Mouse (Mus musculus): ENCODE results near the gene Pecam1. TPM values are rescaled to one million over a fixed set of nuclear protein-coding genes. Genes with fewer than 3 reads are reported as not detected.

The Pecam1 gene
- total RNA-seq, 2 experiments from 2014 or later = 120 to 139 TPM

DNA sequence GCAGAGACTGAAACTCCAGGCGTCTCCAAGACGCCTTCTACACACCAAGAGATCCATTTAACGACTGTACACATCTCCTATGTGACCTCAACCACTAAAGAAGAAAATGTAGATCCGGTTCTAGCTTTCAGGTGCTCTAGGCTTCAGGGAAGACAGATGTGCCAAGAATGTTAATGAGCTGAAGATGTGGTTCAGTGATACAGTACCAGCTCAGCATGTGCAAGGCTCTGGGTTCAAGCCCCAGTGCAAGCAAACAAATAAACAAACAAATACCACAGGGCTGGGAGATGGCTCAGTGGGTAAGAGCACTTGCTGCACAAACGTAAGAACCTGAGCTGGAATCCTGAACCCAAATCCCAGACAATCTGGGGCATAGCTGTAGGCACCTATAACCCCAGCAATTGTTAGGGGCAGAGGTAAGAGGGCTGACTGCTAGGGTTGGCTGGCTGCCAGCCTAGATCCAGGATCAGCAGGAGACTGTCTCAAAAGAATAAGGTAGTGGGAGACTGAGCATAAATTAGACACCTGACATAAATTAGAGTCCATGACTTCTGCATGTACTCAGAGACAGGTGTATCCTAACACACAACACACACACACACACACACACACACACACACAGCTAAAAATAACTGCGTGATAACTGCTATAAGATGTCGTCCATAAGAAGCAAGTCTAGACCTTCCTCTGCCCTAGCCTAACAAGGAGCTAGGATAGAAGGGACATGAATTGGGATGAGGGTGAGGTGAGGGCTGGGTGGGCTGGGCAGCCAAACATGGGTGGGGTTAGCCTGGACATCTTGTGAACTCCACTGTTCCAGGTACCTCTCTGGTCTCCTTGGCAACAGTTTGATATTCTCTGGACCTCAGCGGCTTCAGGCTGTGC lies 76.5 kb downstream of the Pecam1 start:
- no peak for DNase-seq
- intact Hi-C loops (cut with DNase I) = loop anchor here (1.0 kb wide), 2 partner anchors 10 to 13 kb away; no protein-coding TSS in a partner anchor

DNA sequence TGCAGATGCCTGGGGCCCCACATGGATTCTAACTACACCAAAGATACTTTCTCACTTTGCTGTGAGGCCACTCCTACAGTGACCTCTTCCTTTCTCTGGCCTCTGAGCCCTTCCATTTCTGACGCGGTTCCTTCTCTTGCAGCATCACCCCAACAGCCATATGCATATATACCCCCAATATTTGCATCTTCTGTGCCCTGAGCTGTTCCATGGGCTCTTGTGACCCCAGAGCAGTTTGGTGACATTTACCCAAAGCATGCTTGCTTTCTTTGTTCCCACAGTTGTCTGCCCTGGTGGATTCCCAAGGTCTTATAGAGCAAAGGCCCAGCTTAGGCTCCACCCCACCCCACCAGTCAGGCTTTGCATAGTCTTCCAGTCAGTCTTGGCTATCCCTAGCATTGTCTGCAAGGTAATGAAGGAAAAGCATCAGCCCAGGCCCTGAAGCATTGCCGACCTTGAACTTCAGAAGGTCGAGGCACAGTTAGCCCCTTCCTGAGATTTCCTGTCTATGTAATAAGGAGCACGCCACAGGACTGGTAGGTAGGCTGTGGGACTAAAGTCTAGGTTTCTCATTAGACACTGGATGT lies 77.4 kb downstream of the Pecam1 start:
- DNase-seq = no peak
- intact Hi-C loops (cut with DNase I) = loop anchor here (1.0 kb wide), 1 partner anchor 9 kb away; no protein-coding TSS in a partner anchor

DNA sequence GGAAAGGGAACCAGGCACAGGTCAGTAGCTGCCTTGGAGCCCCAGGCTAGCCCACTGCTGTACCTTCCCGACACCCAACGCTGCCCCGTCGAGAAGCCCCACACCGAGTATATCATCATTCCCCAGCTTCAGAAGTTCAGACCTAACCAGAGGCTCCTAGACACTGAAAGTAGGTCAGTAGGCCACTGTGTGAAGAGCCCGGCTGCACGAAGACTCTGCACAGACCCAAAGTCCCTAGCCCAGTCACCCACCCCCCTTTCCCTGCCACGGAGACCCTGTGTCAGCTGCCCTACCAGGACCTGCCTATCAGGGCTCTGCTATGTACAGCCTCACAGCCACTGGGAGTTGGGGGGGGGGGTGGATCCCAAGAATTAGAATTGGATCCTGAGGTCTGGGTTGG lies 78.6 kb downstream of the Pecam1 start:
- intact Hi-C loops (cut with DNase I) = no loop called here
- no peak for DNase-seq

DNA sequence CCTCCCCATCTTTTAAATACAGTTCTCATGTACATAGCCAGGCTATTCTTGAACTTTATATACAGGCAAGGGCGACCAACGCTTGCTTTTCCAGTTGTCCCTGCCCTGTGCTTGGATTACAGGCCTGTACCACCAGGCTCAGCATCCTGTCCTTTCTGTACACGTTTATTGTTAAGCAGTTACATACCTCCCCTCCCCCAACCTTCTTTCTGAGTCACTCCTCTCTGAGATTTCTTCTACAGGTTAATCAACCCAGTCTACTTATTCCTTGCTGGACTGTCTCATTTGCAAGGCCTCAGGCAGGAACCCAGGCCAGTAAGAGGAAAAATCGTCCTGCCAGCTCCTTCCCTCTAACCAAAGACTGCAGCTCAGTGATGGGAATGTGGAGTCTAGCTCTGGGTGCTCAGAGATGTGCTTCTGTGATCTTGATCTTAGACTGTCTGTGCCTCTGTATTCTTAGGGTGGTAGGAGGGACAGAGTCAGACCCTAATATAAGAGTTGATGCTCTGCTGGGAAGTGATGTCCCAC lies 79.4 kb downstream of the Pecam1 start:
- no peak for DNase-seq
- intact Hi-C loops (cut with DNase I) = no loop called here

DNA sequence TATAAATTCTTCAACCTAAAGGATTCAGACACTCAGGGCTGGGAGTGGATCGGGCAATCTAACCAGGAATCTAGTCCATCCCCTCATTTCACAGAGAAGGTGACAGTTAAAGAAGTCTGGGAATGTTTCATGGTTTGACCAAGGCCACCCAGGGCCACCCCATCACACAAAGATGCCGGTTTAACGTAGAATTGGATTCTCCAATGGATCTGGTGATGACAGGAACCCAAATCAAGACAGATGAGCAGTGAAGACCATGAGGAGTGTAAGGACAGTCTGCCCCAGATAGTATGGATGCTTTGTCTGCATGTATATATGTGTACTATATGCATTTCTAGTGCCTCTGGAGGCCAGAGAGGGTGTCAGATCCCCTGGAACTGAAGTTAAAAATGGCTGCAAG lies 80.2 kb downstream of the Pecam1 start:
- intact Hi-C loops (cut with DNase I) = no loop called here
- no peak for DNase-seq

DNA sequence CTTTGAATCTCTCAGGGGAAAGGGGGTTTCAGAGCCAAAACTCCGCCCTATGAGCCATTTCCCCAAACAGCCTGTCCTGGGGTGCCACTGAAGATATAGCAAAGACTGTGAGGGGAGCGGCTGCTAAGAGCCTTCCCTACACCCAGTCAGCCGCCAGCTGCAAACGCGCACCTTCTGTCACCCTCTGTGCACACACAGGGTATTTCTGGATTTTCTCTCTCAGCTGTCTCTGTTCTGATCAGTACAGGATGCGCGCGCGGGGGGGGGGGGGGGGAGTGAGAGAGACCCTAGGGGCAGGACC lies 80.6 kb downstream of the Pecam1 start:
- intact Hi-C loops (cut with DNase I) = no loop called here
- DNase-seq = peak in 1 of 2 experiments; percentile 56

DNA sequence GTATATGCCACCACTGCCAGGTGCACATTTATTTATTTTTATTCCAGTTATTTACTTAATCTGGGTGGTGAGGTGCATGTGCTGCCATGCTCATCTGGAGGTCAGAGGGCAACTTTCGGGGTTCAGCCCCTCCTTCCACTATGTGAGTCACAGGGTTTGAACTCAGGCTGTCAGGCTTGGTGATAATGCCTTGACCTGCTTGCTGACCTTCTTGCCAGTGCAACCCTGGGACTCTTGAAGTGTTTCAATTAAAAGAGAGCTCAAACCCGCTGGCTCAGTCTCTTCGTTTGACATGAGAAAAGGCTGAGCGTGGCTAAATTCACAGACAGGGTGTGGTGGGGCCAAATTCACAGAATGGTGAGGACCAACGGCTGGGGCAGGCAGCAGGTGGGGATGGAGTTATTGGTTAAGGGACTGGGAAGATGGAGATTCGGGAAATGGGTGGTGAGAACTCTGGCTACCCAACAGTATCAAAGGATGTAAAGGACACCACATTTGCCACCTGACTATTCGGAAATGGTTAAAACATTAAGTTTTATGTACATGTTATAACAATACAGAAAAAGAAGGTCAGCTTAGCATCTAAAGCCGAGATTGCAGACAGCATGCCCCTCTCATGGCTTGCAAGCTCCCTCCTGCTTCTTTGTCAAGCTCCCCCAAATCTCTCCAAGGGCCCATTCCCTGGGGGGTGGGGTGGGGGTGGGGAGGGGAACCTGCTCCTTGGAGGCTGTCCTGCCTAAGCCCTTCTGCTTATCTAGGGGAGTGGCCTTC lies 81.1 kb downstream of the Pecam1 start:
- intact Hi-C loops (cut with DNase I) = no loop called here
- DNase-seq = no peak

DNA sequence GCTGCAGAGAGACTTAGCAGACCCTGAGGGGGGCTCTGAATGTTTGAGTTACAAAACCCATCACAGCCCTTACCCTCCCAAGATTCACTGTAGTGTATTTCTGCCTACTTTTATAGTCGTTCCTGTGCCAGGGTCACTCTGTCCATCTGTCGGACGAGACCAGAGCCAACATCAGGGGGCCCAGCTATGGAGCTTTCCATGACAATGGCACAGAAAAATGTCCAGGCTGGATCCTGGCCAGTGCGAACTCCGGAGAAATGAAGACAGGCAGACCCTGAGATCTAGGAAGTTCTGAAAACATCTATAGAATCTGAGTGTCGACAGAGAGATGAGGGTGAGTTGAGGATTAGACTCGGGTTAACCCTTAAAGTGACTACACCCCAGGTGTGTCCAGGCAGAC lies 82.1 kb downstream of the Pecam1 start:
- DNase-seq = no peak
- intact Hi-C loops (cut with DNase I) = no loop called here

DNA sequence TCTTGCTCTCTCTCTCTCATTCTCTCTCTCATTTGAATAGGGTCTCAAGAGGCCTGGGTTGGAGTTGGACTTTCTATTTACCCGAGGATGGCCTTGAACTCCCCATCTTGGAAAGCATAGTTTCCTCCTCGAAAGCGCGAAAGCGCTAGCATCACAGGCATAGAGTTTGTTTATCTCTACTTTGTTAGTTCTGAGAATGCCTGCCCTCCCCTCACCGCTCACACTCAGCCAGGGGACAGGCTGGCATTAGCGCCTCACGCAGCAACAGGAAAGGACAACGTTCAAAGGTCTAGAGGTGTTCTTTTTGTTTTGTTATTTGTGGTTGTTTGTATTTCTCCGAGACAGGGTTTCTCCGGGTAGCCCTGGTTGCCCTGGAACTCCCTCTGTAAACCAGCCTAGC lies 82.6 kb downstream of the Pecam1 start:
- intact Hi-C loops (cut with DNase I) = no loop called here
- DNase-seq = no peak

DNA sequence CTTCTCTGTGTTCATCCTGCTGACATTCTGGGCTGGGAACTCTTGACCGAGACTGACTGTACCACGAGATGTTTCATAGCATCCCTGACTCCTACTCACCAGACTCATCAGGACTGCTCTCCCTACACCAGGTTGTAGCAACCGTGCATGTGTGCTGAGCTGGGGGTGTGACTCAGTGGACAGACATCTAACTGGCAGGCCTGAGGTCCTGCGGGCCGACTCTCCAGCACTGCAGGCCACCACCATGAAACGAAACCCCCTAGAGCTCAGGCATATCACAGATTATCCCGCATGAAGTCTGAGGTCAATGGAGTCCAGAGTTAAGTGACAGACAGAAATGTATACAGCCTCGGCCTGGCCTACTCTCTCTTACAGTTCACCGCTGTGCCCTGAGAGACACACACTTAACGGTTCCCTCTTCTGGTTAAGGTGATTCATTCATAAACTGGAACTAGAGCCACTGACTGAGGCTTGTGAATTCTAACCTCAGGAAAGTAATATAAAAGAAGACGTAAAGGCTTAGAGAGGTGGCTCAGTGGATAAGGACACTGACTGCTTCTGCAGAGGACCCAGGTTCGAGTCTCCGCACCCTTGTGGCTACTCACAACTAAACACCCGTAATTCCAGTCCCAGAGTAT lies 83.8 kb downstream of the Pecam1 start:
- no peak for DNase-seq
- intact Hi-C loops (cut with DNase I) = no loop called here

DNA sequence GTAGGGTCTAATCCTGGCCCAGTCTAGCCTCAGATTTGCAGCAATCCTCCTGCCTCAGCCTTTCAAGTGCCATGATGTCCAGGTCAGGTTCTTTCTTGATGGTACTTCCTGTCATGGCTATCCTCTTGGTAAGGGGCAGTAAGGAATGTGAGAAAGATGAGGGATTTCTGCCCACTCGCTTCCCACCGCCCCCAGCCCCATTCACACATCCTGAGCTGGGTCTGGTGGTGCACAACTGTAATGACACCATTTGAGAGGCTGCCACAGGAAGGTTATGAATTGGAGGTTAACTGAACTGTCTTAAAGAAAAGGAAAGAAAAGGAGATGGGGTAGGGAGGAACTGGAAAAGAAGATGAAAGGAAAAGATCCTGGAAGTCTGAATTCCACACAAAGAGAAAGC lies 84.6 kb downstream of the Pecam1 start:
- intact Hi-C loops (cut with DNase I) = no loop called here
- no peak for DNase-seq

DNA sequence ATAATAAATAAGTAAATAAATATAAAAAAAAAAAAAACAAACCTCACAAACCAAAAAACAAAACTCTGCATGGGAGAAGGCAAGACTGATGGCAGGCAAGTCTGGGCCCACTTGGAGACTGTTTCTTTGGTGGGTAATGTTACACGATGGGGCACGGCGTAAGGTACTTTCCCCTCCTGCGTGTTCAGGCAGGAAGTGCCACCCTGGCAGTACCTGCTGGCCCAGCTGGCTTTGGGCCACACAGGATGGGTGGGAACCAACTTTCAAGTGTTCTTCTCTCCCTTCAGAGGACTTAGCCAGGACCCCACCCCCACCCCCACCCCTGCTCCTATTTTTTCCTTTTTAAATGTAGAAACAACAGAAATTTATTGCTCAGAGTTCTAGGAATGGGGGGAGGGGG lies 85.1 kb downstream of the Pecam1 start:
- intact Hi-C loops (cut with DNase I) = no loop called here
- no peak for DNase-seq

DNA sequence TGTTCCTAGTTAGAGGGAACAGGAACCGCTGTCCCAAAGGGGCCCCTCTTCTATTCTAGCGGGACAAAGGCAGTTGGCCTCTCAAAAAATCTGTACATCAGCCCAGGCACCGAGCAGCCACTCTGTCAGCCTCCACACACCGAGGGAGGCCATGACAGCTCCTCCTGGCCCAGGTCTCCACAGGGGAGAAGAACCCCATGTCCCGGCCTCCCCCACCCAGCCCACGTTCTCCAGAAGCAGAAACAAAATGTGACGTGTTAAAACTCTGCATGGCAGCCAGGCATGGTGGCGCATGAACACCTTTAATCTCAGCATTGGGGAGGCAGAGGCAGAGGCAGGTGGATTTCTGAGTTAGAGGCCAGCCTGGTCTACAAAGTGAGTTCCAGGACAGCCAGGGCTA lies 85.7 kb downstream of the Pecam1 start:
- no peak for DNase-seq
- intact Hi-C loops (cut with DNase I) = loop anchor here (1.0 kb wide), 1 partner anchor 9 kb away; no protein-coding TSS in a partner anchor

DNA sequence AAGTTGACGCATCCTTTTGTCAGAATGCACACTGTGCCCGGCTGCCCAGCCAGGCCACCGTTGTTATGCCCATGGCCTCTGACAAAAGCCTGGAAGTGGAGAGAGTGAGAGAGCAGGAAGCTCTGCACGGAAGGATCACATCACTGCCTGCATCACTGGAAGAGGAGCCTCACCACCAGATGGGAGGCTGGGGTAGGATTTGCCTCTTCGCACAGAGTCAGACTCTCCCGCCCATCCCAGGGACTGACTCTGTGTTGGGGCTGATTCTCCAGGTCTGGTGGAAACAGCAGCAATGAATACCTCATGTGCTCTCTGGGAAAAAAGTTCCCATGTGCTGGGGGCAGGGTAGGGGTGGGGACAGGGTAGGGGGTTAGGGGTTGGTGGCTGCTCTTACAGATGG lies 86.6 kb downstream of the Pecam1 start:
- DNase-seq = no peak
- intact Hi-C loops (cut with DNase I) = loop anchor here (1.0 kb wide), 1 partner anchor 9 kb away; no protein-coding TSS in a partner anchor

DNA sequence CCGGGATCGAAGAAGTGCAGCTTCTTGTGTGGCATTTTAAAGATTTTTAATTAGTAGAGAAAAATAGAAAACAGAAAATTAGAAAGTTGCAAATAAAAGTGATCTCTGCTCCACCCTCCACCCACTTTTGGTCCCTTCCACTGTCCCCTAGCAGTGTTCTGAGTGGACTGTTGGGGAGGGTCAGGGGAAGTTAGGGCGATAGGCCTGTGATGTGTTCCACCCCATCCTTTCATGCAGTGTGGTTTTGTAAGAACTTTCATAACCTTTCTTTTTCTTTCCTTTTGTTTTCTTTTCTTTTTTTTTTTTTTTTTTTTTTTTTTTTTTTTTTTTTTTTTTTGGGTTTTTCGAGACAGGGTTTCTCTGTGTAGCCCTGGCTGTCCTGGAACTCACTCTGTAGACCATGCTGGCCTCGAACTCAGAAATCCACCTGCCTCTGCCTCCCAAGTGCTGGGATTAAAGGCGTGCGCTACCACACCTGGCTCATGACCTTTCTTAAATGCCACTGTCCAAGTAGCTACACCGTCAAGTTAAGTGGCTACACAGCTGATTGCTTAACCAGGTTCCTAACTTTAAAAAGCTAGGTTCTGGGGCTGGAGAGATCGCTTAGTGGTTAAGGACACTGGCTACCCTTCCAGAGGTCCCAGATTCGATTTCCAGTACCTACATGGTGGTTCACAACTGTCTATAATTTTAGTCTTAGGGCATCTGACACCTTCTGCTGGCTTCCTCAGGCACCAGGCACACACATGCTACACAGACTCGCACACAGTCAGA lies 87.6 kb downstream of the Pecam1 start:
- intact Hi-C loops (cut with DNase I) = no loop called here
- no peak for DNase-seq

DNA sequence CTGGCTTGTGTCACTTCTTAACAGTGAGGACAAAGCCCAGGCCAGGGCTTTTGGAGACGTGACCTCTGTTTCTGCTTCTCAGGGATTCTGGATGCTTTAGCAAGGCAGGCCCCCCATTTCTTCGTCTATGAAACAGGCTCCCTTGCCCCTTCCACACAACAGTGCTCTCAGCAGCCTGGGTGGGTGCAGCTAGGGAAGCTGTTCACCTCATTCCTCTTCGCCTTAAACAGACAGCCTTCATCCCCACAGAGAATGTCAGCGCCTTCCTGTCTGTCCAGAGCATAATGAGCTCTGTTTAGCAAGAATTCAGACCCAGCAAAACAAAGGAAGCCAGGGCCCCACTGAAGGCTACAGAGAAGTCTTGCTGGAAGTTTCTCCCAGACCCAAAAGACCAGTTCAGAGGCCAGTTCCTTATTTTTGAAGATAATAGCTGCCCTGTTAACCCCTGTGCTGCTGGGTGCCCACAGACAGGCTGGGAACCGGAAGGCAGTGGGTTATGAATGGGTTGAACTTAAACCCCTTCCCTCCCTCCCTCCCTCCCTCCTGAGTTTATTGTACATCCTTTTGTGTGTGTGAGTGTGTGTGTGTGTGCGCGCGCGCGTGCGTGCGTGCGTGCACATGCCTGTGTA lies 89.9 kb downstream of the Pecam1 start:
- DNase-seq = peak in 1 of 2 experiments; percentile 41
- intact Hi-C loops (cut with DNase I) = loop anchor here (1.0 kb wide), 2 partner anchors 14 to 49 kb away; no protein-coding TSS in a partner anchor

DNA sequence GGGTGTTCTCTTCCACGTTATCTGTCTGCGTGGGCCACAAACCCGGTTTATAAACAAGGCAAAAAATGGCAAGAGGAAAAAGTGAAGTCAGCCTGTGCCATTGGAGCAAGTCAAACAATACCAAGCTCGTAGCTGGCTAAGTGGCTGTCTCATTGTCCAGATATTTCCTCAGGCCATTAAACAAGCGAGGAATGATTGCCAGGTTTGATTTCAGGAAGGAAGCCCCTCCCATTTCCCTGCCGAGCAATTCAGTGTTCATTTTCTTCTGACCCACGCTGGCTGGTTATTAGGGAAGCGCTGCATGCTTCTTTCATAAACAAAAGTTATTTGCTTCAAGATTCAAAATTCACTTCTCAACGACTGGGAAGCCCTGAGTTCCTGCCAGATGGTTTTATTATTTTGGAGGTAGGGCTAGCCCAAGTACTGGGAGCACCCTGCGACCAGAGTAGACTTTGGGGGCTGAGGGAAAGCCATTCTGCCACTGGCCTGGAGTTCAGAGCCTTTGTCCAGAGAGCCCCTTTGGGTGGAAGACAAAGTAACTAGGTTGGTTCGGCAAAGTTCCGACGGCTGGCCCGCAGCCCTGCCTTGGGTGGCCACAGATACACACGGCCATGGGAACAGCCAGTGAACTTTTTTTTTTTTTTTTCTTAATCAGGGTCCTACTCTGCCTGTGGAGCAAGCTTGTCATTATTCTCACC lies 90.7 kb downstream of the Pecam1 start:
- intact Hi-C loops (cut with DNase I) = loop anchor here (1.0 kb wide), 1 partner anchor 50 kb away; no protein-coding TSS in a partner anchor
- DNase-seq = peak; percentile 73 to 81

DNA sequence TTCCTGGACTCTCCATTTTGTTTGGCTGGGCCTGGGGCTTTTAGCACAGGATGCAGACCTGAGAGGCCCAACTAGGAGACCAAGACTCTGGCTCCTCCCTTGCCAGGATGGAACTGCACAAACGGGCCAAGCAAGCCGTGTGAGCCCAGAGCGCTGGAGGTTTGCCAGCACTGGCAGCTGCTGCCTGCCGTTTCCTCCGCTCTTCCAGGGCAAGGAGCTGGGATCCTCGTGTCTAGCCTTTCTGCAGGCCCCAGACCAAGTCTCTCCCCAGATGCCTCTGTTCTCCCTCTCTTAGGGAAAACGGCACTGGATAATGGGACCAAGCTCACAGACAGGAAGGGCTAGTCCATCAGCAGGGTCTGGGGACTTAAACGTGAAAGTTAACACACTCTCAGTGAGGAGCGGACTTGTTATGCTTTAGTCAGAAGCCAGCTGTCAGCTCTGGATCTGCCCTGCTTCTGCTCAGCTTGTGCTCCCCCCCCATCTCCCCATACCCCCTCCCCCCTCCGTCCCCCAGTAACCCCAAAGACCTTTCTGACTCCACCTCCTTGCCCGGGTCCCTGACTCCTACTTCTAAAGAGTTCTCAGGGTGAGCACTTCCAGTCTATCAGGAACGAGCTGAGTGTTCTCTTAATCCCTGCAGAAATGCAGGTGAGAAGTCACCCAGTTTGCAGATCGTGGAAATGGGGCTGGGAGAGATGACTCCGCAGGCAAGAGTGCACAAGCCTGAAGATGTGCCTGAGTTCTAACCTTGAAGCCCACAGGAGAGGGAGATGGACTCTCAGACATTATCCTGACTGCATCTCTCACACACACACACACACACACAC lies 92.2 kb downstream of the Pecam1 start:
- peak; percentile 84 for DNase-seq
- intact Hi-C loops (cut with DNase I) = no loop called here
